Mouse (Mus musculus) cerebellum, adult 11-12 months (tissue): ENCODE measurements at regions not wholly inside any gene's neighbourhood (a gene's known extent, or its start where the extent isn't known, plus 50 kb on each side); places are given as distances from the start of the nearest gene placed in this dataset.

ENCODE experiments used
- DNase-seq: peaks from one replicate; pipeline ENCODE4 v3.0.0; 2022

DNA sequence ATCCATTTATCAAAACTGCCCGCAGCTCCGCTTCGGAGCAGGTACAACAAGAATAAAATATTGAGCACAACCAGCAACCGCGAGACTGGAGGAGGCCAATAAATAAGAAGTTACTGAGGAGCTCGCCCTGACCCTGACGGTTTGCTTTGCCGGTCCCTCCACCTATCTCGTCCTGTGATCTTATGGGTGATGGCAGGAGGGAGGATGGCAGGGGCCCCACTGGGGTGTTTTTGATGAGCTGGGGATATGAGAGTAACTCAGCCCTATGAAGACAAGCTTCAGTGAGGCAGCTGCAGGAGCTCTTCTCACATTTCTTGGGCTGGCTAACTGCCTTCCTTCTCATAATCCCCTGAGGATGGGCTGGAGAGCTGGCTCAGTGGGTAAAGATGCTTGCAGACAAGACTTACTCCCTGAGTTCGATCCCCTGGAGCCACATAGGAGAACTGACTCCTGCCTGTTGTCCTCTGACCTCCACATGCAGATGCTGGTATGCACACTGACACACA is 132.3 kb upstream of the Sdk2 start:
- DNase-seq: no peak

DNA sequence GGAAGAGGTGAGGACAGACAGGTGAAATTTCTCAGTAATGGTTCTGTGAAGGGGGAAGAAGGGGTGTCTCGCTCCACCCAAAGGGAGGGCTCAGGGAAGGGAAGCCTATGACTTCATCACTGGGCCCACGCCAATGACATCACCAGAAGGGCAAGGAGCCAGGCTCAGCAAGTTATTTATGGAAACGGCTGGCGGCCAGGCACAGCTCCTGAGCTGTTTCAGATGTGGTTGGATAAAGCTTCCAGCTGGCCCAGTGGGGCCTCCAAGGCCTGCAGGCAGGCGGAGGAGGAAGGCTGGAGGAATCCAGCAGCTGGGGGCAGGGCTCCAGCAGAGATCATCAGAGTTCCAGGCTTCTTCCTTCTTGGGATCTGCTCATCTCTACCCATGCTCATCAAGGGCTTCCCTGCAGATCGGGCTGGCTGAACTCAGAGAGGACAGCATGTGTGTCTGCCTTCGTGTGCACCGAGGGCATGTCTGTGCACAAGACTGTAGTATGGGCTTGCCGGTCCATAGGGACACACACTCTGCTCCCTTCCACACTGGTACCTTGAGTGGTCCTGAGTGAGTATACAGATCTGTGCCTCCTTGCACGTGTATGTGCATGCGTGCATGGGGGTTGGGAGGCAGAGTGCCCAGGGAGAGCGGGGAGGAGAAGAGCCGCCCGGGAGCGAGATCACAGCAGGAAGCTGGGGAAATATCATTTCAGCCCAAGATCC is 131.6 kb upstream of the Sdk2 start:
- DNase-seq: peak; percentile 79

DNA sequence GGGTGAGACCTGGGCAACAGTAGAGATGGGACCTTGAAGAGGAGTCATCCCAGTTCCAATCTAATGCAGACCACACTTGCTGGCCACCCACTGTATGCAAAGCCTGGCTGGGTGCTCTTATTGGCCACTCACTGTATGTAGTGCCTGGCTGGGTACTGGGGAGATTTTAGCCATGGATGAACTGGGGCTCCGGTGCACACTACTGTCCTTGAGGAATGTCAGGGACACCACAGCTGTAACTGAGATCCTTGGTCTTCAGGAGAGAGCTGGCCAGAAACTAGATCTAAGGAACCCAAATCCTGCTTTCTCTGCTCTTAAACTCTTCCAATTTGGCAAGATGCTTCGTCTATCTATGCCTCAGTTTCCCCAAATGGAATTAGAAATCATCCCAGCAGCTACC is 128.4 kb upstream of the Sdk2 start:
- DNase-seq: no peak

DNA sequence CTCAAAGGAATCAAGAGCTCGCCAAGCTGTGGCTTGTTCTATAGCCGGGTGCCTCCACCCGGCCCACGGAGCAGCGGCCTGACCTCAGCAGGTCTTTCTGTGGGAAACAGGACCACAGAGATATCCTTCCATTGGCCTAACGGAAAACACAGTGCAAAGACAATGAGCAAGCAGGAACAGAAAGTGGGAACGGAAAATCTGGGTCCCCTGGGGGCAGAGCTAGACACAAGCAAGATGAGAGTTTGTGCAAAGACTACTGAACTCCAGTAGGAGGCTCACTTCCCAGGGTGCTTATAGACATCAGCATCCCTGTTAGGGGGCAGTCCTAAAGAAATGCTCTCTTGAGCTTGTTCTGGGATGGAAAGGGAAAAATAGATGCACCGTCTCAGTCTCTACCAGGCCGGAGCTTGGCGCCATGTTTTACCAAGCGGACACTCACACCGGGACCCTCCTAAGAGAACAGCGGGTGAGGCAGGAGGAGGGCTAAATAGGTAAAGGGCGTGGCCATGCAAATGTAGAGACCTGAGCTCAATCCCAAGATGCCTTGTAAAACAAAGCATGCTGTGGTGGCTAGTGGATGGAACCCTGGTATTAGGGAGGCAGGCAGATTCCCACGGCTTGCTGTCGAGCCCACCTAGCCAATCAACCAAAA is 127.3 kb upstream of the Sdk2 start:
- no peak for DNase-seq

DNA sequence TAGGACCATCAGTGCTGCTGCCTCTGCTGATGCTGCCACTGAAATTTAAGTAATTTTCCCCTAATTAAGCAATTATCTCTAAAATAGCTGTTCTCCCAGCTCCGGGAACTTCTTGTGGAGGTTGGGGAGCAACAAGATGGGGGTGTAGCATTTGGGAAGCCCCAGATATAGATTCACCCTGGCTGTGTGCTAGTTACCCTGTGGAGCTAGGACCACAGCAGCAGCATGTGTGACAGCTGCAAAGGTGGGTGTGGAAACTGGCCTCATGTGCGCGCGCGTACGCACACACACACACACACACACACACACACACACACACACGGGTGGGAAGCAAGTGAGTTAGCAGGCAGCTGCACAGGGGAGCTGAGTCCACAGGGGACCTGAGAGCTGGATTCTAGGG is 126.2 kb upstream of the Sdk2 start:
- no peak for DNase-seq

DNA sequence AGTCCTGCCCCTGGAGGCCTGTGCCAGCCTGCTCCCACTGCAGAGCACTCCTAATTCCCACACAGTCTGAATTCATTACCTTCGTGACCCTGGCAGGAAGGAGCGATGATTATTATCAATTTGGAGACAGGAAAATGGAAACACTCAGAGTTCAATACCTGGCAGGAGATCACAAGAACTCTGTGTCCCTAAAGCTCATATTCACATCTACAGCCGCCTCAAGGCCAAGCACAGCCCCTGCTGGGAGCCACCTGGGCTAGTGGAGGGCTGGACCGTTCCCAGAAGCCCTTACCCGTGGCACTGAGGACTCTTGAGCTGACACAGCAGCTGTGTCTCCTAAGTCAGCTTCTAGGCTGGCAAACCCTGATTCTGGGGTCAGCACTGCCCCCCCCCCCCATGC is 124.8 kb upstream of the Sdk2 start:
- peak; percentile 54 for DNase-seq

DNA sequence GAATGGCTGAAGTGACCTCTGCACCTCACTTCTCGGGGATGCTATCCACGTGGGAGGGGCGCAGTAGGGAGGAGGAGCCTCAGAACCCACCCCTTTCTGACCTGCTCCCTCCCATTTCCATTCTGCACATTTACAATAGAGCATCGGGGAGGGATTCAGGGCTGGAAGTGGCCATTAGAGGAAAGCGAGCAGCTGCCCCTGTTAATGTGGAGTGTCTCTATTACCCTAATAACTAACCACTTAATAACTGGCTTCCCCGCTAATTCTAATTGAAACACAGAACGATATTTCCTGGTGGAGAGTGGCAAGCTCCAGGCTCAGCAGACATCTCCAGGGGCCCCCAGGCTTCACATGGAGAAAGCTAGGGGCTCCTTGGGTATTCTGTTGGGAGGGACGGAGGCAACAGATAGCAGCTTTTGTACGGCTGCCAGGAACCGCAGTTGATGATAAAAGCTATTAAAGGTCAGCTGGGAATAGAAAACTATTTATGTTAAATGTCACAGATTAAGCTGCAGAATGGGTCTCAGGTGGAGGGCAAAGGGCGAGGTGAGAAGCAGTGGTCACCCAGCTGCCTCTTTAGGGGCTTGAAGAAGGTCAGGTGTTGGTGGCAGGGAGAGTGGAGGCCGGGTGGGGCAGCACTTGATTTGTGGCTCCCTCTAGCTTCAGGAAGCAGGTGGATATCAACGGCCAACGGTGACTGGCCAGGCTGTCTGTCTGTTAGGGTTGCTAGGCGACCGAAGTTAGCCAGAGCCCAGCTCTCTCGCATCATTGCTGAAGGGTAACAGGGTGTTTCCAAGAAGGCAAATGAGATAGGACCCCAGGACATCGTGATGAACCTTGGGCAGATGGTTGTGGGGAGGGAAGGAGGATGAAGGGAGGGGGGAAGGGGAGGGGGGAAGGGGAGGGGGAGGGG is 118.4 kb upstream of the Sdk2 start:
- DNase-seq: peak; percentile 43

DNA sequence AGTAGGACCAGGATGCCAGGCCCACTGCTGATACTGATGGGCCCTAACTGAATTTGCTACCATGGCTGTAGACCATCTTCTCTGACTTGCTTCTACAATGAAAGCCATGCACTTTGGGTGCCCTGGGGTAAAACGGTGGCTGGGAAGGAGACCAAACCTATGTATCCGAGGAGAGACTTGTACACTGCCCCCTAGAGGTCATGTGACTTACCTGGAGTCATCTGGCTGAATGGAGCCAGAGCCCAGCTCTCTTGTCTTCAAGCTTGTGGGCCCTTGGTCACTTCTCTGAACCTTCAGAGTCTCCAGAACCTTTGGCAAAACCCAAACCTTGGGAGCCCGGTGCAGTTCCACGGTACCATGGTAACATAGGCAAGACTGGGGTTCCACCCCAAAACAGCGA is 117.6 kb upstream of the Sdk2 start:
- DNase-seq: no peak

DNA sequence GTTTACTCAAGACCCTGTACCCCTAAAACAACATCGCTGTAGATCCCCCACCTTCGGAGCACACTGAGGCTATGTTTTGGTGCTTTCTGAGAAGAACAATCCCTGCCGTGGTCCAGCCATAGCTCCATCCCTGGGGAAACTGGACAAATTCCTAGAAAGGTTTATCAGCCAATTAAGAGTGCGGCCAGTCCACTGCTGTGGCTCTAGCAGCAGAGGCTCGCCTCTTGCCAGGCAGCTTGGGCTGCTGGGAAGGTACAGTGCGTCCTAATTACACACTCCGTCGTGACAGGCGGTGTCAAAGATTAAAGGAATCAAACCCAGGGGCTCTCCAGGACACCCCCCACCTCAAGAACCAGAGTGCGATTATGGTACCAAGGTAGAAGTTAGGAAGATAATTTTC is 116.4 kb upstream of the Sdk2 start:
- peak; percentile 49 for DNase-seq

DNA sequence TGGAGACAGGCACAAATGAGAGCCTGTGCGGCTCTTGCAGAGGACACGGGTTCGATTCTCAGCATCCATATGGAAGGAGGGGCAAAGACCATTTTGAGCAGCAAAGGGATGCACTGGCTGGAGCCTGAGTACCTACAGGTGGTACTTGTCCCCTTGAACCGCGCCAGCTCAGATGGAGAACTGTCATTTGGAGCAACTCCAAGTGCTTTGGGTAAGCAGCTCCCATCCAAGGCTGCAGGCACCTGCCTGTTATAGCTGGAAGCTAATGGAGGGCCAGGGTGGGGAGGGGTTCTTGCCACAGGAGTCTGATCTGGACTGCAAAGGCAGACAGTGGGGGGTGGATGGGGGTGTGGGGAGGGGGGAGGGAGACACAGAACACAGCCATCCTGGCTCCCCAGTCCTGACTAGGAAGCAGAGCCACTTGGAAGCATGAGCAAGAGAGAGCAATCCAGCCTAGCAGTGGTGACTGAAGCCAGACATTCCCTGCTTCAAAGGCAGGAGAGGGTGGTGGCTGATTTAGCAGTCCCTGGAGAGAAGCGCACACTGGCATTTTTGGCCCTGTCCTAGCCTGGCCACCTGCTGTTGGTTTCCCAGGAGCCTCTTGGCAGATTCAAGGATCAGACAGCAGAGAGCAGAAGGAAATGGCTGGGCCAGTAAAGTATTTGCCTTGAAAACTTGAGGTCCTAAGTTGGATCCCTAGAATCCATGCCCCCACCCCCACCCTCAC is 112.1 kb upstream of the Sdk2 start:
- peak; percentile 71 for DNase-seq

DNA sequence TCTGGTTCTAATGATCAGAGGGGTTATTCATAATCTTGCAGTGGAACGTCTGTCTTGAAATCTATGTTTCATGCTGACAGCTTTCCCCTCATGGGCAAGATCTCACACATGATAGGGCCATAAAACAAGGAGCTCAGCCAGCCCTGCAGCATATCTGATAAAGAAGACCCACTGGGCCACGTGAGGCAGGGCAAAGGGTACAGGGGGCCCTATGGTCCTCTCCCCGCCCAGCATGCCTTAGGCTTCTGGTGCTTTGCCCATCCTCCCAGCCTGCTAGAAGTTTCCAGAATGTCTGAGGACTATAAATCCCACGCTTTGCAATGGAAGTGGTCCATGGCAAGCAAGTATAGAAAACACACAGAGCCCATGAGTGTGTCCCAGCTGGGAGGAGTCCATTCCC is 110.9 kb upstream of the Sdk2 start:
- no peak for DNase-seq

DNA sequence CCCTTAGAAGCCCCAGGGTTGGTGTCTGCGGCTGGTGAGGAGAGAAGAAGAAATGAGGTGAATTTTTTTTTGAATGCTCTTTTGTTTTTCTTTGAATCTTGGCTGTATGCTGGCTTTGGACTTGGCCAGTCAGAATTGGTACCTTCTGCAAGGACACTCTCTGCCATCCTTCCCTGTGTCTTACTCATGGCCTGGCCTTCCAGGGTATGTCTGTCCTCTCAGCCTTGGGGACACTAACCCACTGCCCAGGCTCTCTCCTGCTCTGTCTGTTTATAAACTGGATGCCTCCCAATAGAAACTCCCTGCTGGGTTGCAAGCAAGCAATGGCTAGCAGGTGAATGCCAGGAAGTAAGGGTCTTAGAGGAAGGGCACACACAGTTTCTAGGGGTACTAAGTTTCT is 110.4 kb upstream of the Sdk2 start:
- DNase-seq: no peak

DNA sequence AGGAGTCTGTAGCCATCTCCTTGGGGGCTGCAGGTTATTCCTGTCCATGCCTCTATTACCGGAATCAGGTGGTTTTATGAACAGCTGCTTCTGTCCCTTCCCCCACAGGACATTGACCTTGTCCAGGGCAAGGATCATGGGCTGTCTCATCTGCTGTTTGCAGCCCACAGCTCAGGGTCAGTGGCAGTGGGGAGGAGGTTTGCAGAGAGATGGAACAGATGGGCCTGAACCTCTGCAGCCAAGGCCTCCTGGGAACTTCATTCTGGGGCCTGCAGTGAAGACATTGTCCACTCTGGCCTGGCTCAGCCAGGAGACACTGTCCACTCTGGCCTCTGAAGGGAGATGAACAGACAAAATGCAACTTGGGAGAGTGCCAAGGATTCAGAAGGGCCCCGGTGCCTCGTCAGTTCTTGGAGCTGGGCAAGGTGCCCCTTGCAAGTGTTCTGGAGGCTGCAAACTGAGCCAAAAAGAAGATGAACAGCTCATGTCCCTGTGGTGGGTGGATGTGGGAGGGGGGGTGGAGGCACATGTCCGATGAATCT is 109.9 kb upstream of the Sdk2 start:
- peak; percentile 70 for DNase-seq

DNA sequence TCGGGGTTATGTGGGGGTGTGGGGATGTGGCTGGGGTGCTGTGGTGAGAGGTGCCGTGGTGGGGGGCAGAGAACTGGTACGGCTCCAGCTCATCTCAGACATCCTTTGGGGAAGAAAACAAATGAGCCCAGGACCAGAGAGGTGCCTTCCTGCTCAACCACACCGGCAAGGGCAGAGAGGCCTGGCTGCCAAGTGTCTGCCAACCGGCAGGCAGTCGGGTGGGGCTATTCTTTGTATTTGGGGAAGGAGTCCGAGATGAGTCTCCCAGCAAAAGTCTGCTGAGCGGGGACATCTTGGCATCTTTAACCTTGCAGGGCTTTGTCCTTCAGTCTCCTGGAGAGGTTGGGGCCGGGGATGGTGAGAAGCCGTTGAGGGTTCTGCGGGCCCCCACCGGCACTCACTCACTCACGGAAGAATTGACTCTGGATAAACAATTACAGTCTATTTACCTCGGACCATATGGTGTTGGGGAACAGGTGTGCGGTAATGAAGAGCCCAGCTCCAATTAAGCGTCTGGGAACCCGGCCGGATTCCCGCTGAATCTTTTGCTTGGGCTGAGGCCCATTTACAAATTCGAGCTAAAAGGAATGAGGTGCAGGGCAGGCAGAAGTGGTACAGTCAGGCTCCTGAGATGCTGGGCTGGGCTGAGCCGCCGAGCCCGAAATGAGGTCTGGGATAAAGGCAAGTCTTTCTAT is 108.7 kb upstream of the Sdk2 start:
- peak; percentile 94 for DNase-seq

DNA sequence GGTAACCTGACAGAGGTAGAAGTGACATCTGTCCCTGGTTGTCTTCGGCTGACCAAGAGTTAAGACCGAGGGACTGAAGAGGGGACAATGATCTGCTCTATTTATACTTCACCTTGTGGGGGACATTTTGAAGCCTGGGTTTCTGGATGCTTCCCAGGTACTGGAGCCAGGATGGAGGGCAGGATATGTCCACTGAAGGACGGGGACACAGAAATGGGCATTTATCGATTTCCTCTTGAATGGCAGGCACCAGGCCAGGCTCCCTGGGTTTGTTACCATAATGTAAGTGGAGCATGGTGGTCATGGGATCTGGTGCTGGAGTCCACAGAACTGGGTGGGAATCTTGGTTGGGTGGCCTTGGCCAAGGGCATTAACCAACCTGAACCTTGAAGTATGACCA is 108.0 kb upstream of the Sdk2 start:
- peak; percentile 62 for DNase-seq

DNA sequence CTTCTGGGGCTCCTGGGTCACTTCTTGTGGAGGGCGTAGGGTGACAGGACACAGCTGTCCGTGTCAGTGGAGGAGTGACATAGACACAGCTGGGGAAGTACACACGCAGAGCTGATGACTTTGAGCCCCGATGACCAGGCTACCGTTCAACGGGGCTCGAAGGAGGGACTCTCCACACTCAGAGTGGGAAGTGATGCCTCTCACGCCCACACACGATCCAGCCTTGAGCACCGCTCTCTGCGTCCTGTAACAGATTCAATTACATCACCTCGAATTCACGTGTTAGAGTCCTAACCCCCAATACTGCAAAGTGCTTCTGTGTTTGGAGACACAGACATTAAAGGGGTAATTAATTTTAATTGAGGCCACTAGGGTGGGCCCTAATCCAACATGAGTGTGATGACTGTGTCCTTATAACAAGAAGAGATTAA is 101.4 kb upstream of the Sdk2 start:
- DNase-seq: no peak

DNA sequence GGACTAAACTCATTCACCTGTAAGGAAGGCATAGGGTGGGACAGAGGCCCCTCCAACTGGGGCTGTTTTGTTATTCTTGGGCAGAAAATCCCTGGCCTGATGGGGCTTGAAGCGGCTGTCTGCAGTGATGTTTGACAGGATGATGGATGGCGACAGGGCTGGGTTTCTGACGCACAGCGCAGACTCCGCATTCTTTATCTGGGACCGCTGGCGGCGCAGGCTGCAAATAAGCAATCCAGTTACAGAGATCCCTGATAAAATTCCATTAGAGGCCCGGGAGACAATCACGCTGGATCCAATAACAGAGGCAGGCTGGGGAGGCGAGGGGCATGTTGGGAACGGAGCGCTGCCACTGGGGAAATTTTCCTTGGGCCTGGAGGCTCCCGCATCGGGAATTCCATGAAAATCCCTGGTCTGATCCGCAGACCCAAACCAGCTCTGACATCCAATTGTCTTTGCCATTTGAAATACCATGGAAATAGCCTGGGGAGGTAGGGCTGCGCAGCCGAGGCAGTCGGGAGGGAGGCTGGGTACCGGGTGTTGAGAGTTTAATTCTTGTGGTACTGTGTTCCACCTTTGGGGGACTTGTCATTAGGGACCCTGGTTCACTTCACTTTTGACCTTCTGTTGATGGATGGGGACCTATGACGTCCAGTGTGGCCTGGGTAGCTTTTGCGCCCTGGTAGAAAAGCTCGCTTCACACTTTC is 99.0 kb upstream of the Sdk2 start:
- no peak for DNase-seq

DNA sequence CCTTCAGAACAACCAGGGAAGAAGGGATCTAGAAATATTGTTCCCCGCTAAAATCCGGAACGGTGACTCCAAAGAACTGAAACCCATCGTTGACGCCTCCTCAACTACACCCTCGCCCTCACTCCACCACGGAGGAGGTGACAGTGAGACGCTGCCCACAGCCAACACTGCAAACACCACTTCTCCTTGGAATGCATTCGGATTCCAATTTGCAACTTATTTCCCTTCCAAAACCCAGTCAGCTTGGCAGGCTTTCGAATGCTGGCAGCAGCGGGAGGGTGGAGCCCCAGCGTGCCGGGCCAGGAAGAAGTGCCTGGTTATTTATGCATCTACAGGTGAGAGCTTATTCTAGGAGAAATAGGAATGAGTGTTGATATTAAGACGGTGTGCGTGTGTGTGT is 85.9 kb upstream of the Sdk2 start:
- DNase-seq: peak; percentile 48

DNA sequence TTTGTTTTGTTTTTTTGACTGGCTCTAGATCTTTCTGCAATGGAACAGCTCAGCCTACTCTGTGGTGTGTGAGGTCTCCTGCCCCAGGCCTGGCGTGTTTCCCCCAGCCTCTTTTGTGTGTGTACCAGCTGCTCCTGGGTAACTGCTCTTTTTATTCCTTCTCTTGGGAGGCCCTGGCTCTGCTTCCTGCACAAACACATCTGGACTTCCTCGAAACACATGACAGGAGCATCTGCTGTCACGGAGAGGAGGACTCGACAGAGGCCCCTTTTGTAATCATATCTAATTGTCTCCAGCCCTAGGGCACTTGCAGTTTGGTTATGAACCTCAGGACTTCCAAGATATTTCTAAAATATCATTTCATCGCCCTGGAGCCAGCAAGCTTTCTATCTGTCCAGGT is 79.5 kb upstream of the Sdk2 start:
- no peak for DNase-seq

DNA sequence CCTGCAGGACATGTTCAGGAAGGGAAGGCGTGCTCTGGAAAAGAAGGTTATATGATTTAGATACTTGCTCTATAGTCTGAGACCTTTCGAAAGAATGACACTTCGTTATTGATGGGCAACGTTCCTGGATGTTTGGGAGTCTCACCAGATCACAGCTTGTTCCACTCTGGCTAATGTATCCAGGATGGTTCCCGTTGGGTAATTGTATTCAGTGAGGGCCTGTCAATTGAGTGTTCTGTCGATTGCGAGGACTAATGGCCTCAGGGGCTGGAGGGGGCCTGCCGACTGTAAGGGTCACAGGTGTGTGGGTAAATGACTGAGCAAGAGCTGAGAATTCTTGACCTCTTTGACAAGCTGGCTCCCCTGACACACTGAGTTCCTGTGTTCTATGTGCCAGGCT is 62.4 kb upstream of the Sdk2 start:
- DNase-seq: no peak

DNA sequence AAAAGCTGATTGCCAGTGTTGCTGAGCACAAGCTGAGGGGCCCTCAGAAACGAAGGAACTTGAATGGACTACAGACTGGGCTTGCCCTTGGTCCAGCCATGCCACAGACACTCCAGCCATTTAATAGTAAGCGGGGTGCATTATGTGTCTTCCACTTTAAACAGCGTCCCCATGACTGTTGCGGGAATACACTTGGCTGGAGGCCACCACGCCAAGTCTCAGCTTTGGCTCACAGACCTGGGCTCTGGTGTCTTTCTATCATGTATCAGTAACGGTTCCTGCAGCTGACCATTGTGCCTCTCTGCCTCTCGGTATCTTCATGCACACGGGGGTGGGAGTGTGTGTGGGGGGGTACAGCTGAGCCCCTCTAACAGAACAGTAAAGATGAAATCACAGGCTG is 62.0 kb upstream of the Sdk2 start:
- no peak for DNase-seq
